Mouse (Mus musculus) bone marrow macrophage, adult 2 months (primary cell): ENCODE measurements at regions not wholly inside any gene's neighbourhood (a gene's known extent, or its start where the extent isn't known, plus 50 kb on each side); places are given as distances from the start of the nearest gene placed in this dataset.

Source experiments
- H3K27ac ChIP-seq: 2 replicates; pipeline ENCODE4 v1.5.1; 2012; ENCODE audit warnings: low read depth, low read length; ENCODE audit not compliant: insufficient read depth
- H3K4me1 ChIP-seq: 2 replicates; pipeline ENCODE4 v1.6.1; 2012; ENCODE audit warnings: low read length; ENCODE audit not compliant: control insufficient read depth, insufficient read depth
- H3K4me3 ChIP-seq: 2 replicates; pipeline ENCODE4 v1.5.1; 2012; ENCODE audit warnings: mild to moderate bottlenecking, low read length, moderate library complexity; ENCODE audit not compliant: insufficient read depth
- CTCF ChIP-seq: IDR thresholded peaks from 2 replicates; pipeline ENCODE4 v1.5.1; 2012; ENCODE audit warnings: low read depth, mild to moderate bottlenecking, low read length, moderate library complexity
- POLR2A ChIP-seq: IDR thresholded peaks from 2 replicates; pipeline ENCODE4 v1.6.1; 2012; ENCODE audit warnings: mild to moderate bottlenecking, low read depth, low read length, borderline replicate concordance

DNA sequence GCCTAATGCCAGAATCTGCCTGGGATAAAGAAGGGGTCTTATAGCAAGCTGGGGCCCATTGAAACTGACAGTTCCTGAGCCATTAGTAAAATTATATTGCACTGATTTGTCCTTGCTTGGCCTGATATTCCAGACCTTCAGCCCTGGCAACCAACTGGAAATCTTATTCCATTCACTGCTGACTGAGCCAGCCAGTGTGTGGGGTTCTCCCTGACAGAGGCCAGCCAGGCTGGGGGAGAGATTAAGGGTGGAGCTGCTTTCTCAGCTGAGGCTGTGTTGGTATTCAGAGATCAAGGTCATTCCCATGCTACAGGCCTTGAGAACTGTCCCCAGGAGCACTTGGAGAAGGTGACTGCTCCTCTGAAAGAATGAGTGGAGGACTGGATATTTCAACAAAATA is 226.9 kb downstream of the Ar start:
- TF ChIP-seq POLR2A (no peak), CTCF (no peak)
- Histone ChIP-seq H3K4me3 (no peak overlapping the region), H3K4me1 (peaks cover under 1% of the 10 kb centered on the region; the same call in 1 of the 2 replicates), H3K27ac (no peak overlapping the region)

DNA sequence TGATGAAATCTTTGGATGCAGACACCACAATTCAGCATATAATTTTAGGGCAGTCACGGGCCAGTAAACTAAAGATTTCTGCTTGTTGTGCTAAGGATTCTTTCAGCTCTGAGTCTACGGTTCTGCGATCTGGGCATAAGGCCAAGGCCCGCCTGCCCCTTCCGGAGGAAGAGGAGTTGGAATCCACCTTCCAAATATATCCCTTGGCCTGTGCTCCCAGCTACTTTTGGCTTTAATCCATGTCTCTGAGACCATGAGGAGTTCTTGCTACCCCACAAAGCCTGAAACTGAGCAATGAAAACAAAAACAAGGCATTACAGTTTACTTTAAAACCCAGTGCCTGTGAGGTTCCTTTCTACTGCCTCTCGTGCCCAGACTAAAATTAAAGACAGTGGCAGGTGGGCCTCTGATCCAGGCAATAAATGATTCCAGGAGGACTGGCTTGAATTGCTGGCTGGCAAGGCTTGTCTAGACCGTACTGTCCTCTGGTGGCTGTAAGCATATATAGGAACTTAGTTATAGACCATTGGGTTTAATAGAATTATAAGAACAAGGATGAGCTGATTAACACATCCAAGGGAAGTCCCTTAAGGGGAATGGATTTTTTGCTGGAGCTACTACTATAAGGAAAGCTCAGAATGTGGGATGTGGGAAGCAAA is 231.8 kb downstream of the Ar start:
- no peak for TF ChIP-seq POLR2A
- no peak for TF ChIP-seq CTCF
- no peak overlapping the region for H3K4me3 ChIP-seq
- H3K27ac ChIP-seq, result peak overlapping the region; percentile 70
- peaks cover 4% of the 10 kb centered on the region; the same call in 1 of the 2 replicates for H3K4me1 ChIP-seq

DNA sequence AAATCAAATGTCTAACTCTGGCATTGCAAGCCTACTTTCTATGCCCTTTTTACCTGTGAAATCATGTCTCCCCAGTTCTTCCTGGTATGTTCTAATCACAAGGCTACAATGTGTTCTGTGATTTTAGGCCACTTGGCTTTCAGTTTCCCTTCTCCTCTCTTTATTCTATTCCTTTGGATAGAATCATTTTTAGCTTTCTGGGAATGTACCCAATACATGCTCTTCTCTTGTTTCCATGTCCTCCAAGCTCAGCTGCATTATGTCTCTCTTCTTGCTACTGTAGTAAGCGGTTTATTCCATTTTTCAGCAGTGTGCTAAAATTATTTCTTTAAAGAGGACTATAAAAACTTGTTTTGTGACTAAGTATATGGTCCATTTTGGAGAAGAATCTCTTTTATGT is 235.4 kb downstream of the Ar start:
- TF ChIP-seq POLR2A, result no peak
- TF ChIP-seq CTCF, result no peak

DNA sequence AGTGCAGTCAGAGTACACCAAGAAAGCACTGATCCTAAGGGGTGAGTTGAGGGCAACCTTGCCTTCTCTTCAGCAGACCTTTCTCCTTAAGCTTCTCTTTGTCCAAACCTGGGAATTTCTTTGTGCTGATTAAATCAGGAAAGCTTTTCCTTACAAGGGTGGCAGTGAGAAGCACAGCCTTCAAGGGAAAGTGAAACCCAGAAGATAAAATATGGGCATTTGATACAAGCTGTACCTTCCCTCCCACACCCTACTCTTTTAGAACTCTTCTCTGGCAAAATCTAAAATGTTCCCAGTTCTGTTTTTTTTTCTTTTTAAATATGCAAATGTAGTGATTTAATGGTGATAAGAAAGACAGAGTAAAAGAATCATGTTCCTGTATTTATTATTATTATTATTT is 243.8 kb downstream of the Ar start:
- Histone ChIP-seq H3K4me1 (no peaks in the 10 kb centered on the region), H3K27ac (no peak overlapping the region), H3K4me3 (no peak overlapping the region)
- TF ChIP-seq POLR2A, result no peak
- TF ChIP-seq CTCF, result no peak

More for the DNA sequence above, 235.4 kb downstream of the Ar start:
- Histone ChIP-seq H3K27ac (no peak overlapping the region), H3K4me1 (peaks cover 4% of the 10 kb centered on the region; the same call in 1 of the 2 replicates), H3K4me3 (no peak overlapping the region)

DNA sequence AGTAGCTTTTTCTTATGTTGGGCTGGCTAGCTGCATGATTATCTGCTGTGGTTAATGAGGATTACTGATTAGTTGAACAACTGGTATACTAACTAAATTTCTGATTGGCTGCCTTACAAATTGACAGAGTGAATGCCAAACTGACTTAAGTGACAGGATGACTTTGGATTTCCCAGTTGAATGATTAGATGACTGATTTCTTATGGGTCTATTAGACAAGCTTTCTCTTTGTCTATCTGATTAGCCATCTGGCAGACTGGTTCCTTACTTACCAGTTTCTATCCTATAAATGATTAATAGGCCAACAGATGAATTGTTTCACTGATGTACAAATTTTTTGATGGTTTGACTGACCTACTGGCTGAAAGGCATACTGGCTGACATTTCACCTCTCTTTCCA is 260.5 kb downstream of the Ar start:
- Histone ChIP-seq H3K4me1 (no peaks in the 10 kb centered on the region), H3K4me3 (no peak overlapping the region), H3K27ac (no peak overlapping the region)
- TF ChIP-seq CTCF, result no peak
- no peak for TF ChIP-seq POLR2A

DNA sequence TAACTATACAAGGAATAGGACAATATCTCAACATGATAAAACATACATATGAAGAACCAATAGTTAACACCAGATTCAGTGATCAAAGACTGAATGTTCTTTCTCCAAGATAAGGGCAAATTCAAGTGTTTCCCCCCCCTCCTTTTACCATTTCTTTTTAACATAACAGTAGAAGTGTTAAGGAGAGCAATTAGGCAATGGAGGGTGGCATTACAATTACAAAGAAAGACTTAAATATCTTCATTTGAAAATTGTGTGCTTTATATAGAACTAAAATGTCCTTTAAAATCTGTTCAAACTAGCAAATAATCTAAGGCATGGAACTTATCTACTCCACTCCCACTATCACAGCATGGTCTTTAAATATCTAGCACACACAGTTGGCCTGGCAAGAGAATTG is 270.9 kb downstream of the Ar start:
- Histone ChIP-seq H3K4me1 (no peaks in the 10 kb centered on the region), H3K27ac (no peak overlapping the region), H3K4me3 (no peak overlapping the region)
- TF ChIP-seq CTCF, result no peak
- no peak for TF ChIP-seq POLR2A

DNA sequence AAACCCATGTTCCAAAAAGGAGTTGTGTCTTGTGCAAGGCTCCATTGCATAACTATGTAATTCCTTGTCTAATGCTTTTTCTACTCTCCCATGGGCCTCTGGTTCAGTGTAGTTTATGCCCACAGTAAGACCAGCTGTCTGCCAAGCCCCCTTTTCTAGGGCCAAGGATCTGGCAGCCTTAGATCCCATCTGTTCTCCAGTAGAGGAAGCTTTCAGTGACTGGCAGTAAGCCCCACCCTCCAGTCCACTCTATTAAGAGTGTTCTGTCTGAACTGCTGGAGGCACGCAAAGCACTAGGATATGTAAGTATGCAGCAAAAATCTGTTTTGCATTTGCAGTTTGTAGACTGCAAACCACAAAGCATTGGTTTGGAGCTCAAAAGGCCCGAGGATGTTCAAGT is 303.5 kb downstream of the Ar start:
- Histone ChIP-seq H3K27ac (no peak overlapping the region), H3K4me1 (no peaks in the 10 kb centered on the region), H3K4me3 (no peak overlapping the region)
- TF ChIP-seq CTCF (no peak), POLR2A (no peak)

DNA sequence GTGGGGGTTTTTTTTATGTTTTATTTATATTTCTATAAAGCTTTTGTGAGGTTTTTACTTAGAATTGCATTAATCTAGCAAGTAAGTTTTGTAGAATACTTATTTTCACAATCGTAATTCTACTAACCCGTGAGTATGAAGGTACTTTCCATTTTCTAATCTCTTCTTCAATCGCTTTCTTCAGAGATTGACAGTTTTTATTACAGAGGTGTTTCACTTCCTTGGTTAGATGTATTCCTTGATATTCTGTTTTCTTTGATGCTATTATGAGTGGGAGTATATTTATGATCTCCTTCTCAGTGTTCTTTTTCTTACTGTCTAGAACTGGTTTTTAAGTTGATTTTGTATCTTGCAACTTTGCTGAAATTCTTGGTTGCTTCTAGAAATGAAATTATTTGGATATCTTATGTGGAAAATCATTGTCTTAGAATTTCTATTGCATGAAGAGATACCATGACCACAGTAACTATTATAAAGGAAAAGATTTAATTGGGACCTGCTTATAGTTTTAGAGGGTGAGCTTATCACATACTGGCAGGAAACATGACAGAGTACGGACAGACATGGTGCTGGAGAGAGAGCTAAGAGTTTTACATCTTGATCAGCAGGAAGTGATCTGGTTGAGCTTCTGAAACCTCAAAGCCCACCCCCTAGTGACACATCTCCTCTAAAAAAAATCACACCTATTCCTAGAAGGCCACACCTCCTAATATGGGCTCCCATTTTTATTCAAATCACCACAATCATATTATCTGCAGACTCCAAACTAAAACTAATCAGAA is 328.1 kb downstream of the Ar start:
- Histone ChIP-seq H3K4me1 (no peaks in the 10 kb centered on the region), H3K27ac (no peak overlapping the region), H3K4me3 (no peak overlapping the region)
- no peak for TF ChIP-seq POLR2A
- TF ChIP-seq CTCF, result no peak
